Mouse (Mus musculus) adrenal gland, adult 2 months (tissue): ENCODE data around the gene Rc3h1. TPM values are rescaled to one million over a fixed set of nuclear protein-coding genes. Genes with fewer than 3 reads are reported as not detected.
"Not testable (repeated sequence)": the region's sequence is repeated elsewhere in the genome, so short reads cannot be mapped to it uniquely, and the experiment has no call there.

Source experiments
- DNase-seq: peaks from one replicate; pipeline ENCODE4 v3.0.0; 2021
- polyA plus RNA-seq: library from polyadenylated mRNA; depleted of rRNA; stranded (reverse); fragments of >200 nt; gene quantifications from 2 replicates; pipeline ENCODE4 v1.2.3, GENCODE M21; 2012
- total RNA-seq, 2 experiments: library from RNA; stranded (reverse); gene quantifications; 2 replicates each; pipeline ENCODE4 v1.2.3; 2021

The Rc3h1 gene
- total and polyA plus RNA-seq, 3 experiments = 12.6 to 54.3 (median 32.7) TPM

GRCm38 (mm10) chr1:160963199-160963598, 57.0 kb downstream of the Rc3h1 start:
- no peak for DNase-seq

GRCm38 (mm10) chr1:160967268-160967667, 61.0 kb downstream of the Rc3h1 start:
- DNase-seq = no peak

- DNase-seq = no peak
These were observed 62.4 kb downstream of the Rc3h1 start for GRCm38 (mm10) chr1:160968643-160969042.

GRCm38 (mm10) chr1:160978071-160978735, 72.0 kb downstream of the Rc3h1 start, which contains the start of gene Serpinc1:
Gene Serpinc1, plus strand, starts transcription at chr1:160978585.
- DNase-seq = no peak

- DNase-seq = no peak
These were observed 73.8 kb downstream of the Rc3h1 start for GRCm38 (mm10) chr1:160980021-160980420.

GRCm38 (mm10) chr1:160980537-160981234, 74.5 kb downstream of the Rc3h1 start:
- no peak for DNase-seq

- no peak for DNase-seq
These were observed 75.1 kb downstream of the Rc3h1 start for GRCm38 (mm10) chr1:160981337-160981736.

GRCm38 (mm10) chr1:160982887-160983286, 76.7 kb downstream of the Rc3h1 start:
- DNase-seq = no peak

- DNase-seq = not testable (repeated sequence)
These were observed 78.5 kb downstream of the Rc3h1 start for GRCm38 (mm10) chr1:160984731-160985130.

GRCm38 (mm10) chr1:160985477-160985876, 79.3 kb downstream of the Rc3h1 start:
- no peak for DNase-seq

- DNase-seq = no peak
These were observed 80.8 kb downstream of the Rc3h1 start for GRCm38 (mm10) chr1:160986881-160987635.

GRCm38 (mm10) chr1:160989395-160989794, 83.2 kb downstream of the Rc3h1 start:
- DNase-seq = no peak

- DNase-seq = no peak
These were observed 87.6 kb downstream of the Rc3h1 start for GRCm38 (mm10) chr1:160993851-160994250.

- DNase-seq = no peak
These were observed 98.7 kb downstream of the Rc3h1 start for GRCm38 (mm10) chr1:161004942-161005341.

- no peak for DNase-seq
These were observed 99.3 kb downstream of the Rc3h1 start for GRCm38 (mm10) chr1:161005526-161005925.

- no peak for DNase-seq
These were observed 100.3 kb downstream of the Rc3h1 start for GRCm38 (mm10) chr1:161006471-161006870.

- no peak for DNase-seq
These were observed 101.8 kb downstream of the Rc3h1 start for GRCm38 (mm10) chr1:161008038-161008437.

- DNase-seq = no peak
These were observed 104.2 kb downstream of the Rc3h1 start for GRCm38 (mm10) chr1:161010436-161010835.

GRCm38 (mm10) chr1:161016378-161016777, 110.2 kb downstream of the Rc3h1 start:
- DNase-seq = no peak

- DNase-seq = no peak
These were observed 113.8 kb downstream of the Rc3h1 start for GRCm38 (mm10) chr1:161020051-161020450.
